Mouse (Mus musculus) midbrain, embryonic 16.5 days (tissue): ENCODE results near the gene Cnnm4. TPM values are rescaled to one million over a fixed set of nuclear protein-coding genes. Genes with fewer than 3 reads are reported as not detected.

ENCODE experiments used
- ATAC-seq: fragments of 200-750 bp; cut with Nextera tagmentation; 2 replicates; pipeline ENCODE4 v1.8.0; 2017; ENCODE audit warnings: moderate TSS enrichment
- H3K27ac ChIP-seq: fragments of 300-500 bp; sonication (generic); 2 replicates; pipeline ENCODE4 v1.5.1; 2014; ENCODE audit warnings: mild to moderate bottlenecking, low read length, mixed read lengths
- H3K27me3 ChIP-seq: fragments of 300-500 bp; sonication (generic); 2 replicates; pipeline ENCODE4 v1.6.1; 2014; ENCODE audit warnings: low read depth, low read length, mixed read lengths; ENCODE audit not compliant: control insufficient read depth, insufficient read depth
- H3K36me3 ChIP-seq: fragments of 300-500 bp; sonication (generic); 2 replicates; pipeline ENCODE4 v1.6.1; 2014; ENCODE audit warnings: mild to moderate bottlenecking, low read length, moderate library complexity, mixed read lengths; ENCODE audit not compliant: control insufficient read depth, insufficient read depth
- H3K4me1 ChIP-seq: fragments of 300-500 bp; sonication (generic); 2 replicates; pipeline ENCODE4 v1.6.1; 2014; ENCODE audit warnings: mild to moderate bottlenecking, low read length, mixed read lengths; ENCODE audit not compliant: control insufficient read depth, insufficient read depth
- H3K4me2 ChIP-seq: fragments of 300-500 bp; sonication (generic); 2 replicates; pipeline ENCODE4 v1.6.1; 2014; ENCODE audit warnings: mild to moderate bottlenecking, low read length, mixed read lengths
- H3K4me3 ChIP-seq: fragments of 300-500 bp; sonication (generic); 2 replicates; pipeline ENCODE4 v1.5.1; 2014; ENCODE audit warnings: low read depth, mild to moderate bottlenecking, low read length, moderate library complexity, mixed read lengths
- H3K9ac ChIP-seq: fragments of 300-500 bp; sonication (generic); 2 replicates; pipeline ENCODE4 v1.6.1; 2014; ENCODE audit warnings: low read depth, low read length, mixed read lengths
- H3K9me3 ChIP-seq: fragments of 300-500 bp; sonication (generic); replicated peaks from 2 replicates; pipeline ENCODE4 v1.6.1; 2014; ENCODE audit warnings: mild to moderate bottlenecking, low read length, mixed read lengths; ENCODE audit not compliant: control insufficient read depth, poor library complexity, severe bottlenecking
- WGBS: fragments of 180-500 bp; shearing (Covaris S2); extraction: QIAGEN DNeasy Blood & Tissue Kit; methylation state at CpG from one replicate; pipeline ENCODE4 v1.1.7; 2014; 5-methylcytosine and 5-hydroxymethylcytosine counted together
- polyA plus RNA-seq: library from polyadenylated mRNA; unstranded; fragments of >200 nt; fragmentation: Nextera tagmentation; extraction: Ambion mirVana; gene quantifications from 2 replicates; pipeline ENCODE4 v1.2.1, GENCODE M21; 2015

The Cnnm4 gene
- polyA plus RNA-seq, 1 experiment from 2014 or later: 11.5 TPM

- ATAC-seq: no peak
- peaks cover 11% of the 10 kb centered on the region for H3K4me1 ChIP-seq
- no peak overlapping the region for H3K9ac ChIP-seq
- H3K27ac ChIP-seq: no peak overlapping the region
- H3K4me3 ChIP-seq: no peak overlapping the region
- WGBS: 91% methylated on average over 12 of the region's 12 CpGs
- H3K27me3 ChIP-seq: no peaks in the 10 kb centered on the region
- H3K9me3 ChIP-seq: no peaks in the 10 kb centered on the region
- H3K36me3 ChIP-seq: no peaks in the 10 kb centered on the region
- H3K4me2 ChIP-seq: no peak overlapping the region
Observed at GRCm38 (mm10) chr1:36479903-36480899, 8.8 kb downstream of the Cnnm4 start.

- 72% methylated on average over 4 of the region's 4 CpGs for WGBS
- no peak overlapping the region for H3K27ac ChIP-seq
- no peak for ATAC-seq
Observed at GRCm38 (mm10) chr1:36483825-36484224, 12.4 kb downstream of the Cnnm4 start.

GRCm38 (mm10) chr1:36485080-36485479 lies 13.7 kb downstream of the Cnnm4 start:
- H3K27me3 ChIP-seq: no peaks in the 10 kb centered on the region
- H3K9me3 ChIP-seq: no peaks in the 10 kb centered on the region
- no peaks in the 10 kb centered on the region for H3K36me3 ChIP-seq
- no peaks in the 10 kb centered on the region for H3K4me1 ChIP-seq
- no peak overlapping the region for H3K4me3 ChIP-seq
- H3K9ac ChIP-seq: no peak overlapping the region
- no peak overlapping the region for H3K27ac ChIP-seq
- H3K4me2 ChIP-seq: no peak overlapping the region
- 86% methylated on average over 7 of the region's 7 CpGs for WGBS
- ATAC-seq: no peak

More at GRCm38 (mm10) chr1:36483825-36484224, 12.4 kb downstream of the Cnnm4 start:
- H3K9ac ChIP-seq: no peak overlapping the region
- no peak overlapping the region for H3K4me2 ChIP-seq
- no peaks in the 10 kb centered on the region for H3K36me3 ChIP-seq
- H3K9me3 ChIP-seq: no peaks in the 10 kb centered on the region
- H3K4me3 ChIP-seq: no peak overlapping the region
- no peaks in the 10 kb centered on the region for H3K4me1 ChIP-seq
- H3K27me3 ChIP-seq: no peaks in the 10 kb centered on the region

DNA sequence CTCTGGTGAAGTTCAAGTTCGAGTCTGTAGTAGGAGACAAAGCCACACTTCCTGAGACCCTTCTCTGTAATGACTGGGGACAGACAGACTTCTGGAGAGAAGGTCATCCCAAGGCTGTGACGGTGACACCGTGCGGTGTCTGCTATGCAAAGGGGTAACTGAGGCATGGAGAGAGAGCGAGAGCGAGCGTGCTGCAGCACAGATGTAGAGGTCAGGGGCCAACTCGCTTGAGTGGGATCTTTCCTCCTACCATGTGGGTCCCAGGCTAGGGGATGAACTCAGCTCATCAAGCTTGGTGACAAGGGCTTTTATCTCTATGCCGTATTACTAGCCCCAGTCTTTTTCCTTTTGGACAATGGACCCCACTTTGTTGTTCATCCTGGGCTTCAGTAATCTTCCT lies 15.7 kb downstream of the Cnnm4 start:
- WGBS: 51% methylated on average over 9 of the region's 9 CpGs
- no peak overlapping the region for H3K9ac ChIP-seq
- H3K4me3 ChIP-seq: no peak overlapping the region
- no peak for ATAC-seq
- H3K9me3 ChIP-seq: no peaks in the 10 kb centered on the region
- no peaks in the 10 kb centered on the region for H3K4me1 ChIP-seq
- H3K27ac ChIP-seq: no peak overlapping the region
- H3K4me2 ChIP-seq: no peak overlapping the region
- no peaks in the 10 kb centered on the region for H3K36me3 ChIP-seq
- no peaks in the 10 kb centered on the region for H3K27me3 ChIP-seq

DNA sequence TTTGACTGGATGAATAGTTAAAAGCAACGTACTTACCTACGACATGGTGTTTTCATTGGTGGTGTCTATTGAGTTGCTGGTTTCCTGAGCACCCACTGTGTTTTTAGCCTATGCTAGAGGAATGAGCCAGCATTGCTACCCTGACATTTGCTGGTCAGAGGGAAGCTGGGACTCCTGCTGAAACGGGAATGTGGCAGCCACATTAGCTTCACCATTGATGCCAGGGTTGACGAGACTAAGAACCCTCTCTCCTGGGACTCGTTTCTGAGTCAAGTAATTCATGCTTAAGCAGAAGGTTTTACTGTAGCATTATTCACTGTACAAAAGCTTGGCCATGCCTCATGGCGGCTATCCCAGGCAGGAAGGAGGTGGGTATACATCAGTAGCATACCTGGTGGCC lies 18.2 kb downstream of the Cnnm4 start:
- no peak for ATAC-seq
- WGBS: 64% methylated on average over 6 of the region's 6 CpGs
- H3K4me3 ChIP-seq: no peak overlapping the region

DNA sequence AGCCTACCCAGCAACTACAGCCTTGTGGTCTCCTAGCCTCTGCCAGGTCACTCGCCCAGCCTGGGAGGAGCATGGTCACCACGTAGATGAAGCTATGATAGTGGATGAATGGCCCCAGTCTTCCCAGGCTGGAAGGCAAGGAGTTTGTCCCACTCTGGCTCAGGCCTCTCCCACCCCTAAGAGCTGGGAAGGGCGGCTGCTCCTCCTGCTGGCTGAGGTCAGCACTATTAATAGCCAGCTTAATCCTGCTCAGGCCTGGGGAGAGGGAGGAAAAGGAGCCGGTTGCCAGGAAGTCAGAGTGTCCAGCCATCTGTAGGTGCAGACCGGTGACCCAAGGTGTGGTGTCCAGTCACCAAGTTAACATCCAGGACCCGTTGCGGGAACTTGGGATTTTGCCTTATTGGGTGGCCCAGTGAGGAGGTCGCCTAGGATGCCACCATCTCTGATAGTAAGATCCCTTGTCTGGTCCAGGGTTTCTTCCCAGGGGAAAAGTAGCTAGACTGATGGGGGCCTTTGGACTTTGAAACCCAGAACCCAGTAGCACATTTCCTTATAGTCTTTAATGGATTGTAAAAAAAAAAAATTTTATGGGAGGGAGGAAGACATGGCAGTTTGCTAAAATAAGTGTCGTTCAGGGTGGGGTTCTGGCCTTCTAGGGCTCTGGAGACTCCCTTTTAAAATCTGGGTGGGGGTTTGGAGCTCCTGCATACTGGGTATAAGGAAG lies 21.2 kb downstream of the Cnnm4 start:
- H3K27me3 ChIP-seq: no peaks in the 10 kb centered on the region
- H3K9ac ChIP-seq: no peak overlapping the region
- 50% methylated on average over 9 of the region's 9 CpGs for WGBS
- no peaks in the 10 kb centered on the region for H3K9me3 ChIP-seq
- no peak overlapping the region for H3K4me3 ChIP-seq
- no peak overlapping the region for H3K27ac ChIP-seq
- H3K36me3 ChIP-seq: no peaks in the 10 kb centered on the region
- H3K4me1 ChIP-seq: no peaks in the 10 kb centered on the region
- 0 out of 2 replicates have a peak, but pooled peaks have one; percentile 51 for ATAC-seq
- H3K4me2 ChIP-seq: no peak overlapping the region

More for the DNA sequence above, 18.2 kb downstream of the Cnnm4 start:
- Histone ChIP-seq H3K4me2 (no peak overlapping the region), H3K27ac (no peak overlapping the region), H3K4me1 (no peaks in the 10 kb centered on the region), H3K27me3 (no peaks in the 10 kb centered on the region), H3K9me3 (no peaks in the 10 kb centered on the region), H3K9ac (no peak overlapping the region), H3K36me3 (no peaks in the 10 kb centered on the region)

- no peak overlapping the region for H3K27ac ChIP-seq
- 84% methylated on average over 6 of the region's 6 CpGs for WGBS
- H3K4me3 ChIP-seq: no peak overlapping the region
- no peak for ATAC-seq
- no peaks in the 10 kb centered on the region for H3K27me3 ChIP-seq
- H3K9me3 ChIP-seq: no peaks in the 10 kb centered on the region
- H3K36me3 ChIP-seq: no peaks in the 10 kb centered on the region
- no peak overlapping the region for H3K9ac ChIP-seq
- H3K4me2 ChIP-seq: no peak overlapping the region
- H3K4me1 ChIP-seq: no peaks in the 10 kb centered on the region
Observed at GRCm38 (mm10) chr1:36493299-36493698, 21.9 kb downstream of the Cnnm4 start.

GRCm38 (mm10) chr1:36496719-36497118 lies 25.3 kb downstream of the Cnnm4 start:
- Histone ChIP-seq H3K4me3 (no peak overlapping the region), H3K36me3 (peaks cover 4% of the 10 kb centered on the region; the same call in 1 of the 2 replicates), H3K4me1 (no peaks in the 10 kb centered on the region), H3K27me3 (no peaks in the 10 kb centered on the region), H3K4me2 (no peak overlapping the region), H3K9ac (no peak overlapping the region), H3K9me3 (no peaks in the 10 kb centered on the region), H3K27ac (no peak overlapping the region)
- WGBS: 56% methylated on average over 2 of the region's 2 CpGs
- no peak for ATAC-seq

DNA sequence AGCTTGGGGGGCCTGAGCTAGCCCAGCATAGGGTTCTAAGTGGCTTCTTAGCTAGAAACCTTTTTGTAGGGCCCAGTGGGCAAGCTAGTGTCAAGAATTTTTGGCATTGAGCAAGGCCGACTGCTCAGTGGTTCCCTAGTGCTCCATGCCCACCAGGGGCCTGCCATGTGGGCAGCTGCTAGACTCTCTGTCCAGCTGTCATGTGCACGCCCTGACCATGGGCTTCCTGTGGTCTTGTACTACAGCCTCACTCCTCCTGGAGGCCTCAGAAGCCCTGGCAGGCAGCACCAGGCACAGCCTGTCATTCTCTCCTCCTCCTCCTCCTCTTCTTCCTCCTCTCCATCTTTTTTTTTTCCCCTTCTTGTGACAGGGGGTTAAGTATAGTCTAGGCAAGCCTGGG lies 25.9 kb downstream of the Cnnm4 start:
- ATAC-seq: no peak
- no peaks in the 10 kb centered on the region for H3K27me3 ChIP-seq
- WGBS: 58% methylated on average over 2 of the region's 2 CpGs
- no peaks in the 10 kb centered on the region for H3K4me1 ChIP-seq
- H3K27ac ChIP-seq: no peak overlapping the region
- no peak overlapping the region for H3K4me3 ChIP-seq
- peaks cover 4% of the 10 kb centered on the region; the same call in 1 of the 2 replicates for H3K36me3 ChIP-seq
- no peak overlapping the region for H3K4me2 ChIP-seq
- H3K9ac ChIP-seq: no peak overlapping the region
- no peaks in the 10 kb centered on the region for H3K9me3 ChIP-seq
